Mouse (Mus musculus) forebrain, embryonic 12.5 days (tissue): ENCODE results near the gene Prrx2. TPM values are rescaled to one million over a fixed set of nuclear protein-coding genes. Genes with fewer than 3 reads are reported as not detected.

Source experiments
- ATAC-seq: fragments of 200-750 bp; cut with Nextera tagmentation; 2 replicates; pipeline ENCODE4 v1.8.0; 2017; ENCODE audit warnings: moderate TSS enrichment; ENCODE audit not compliant: low FRiP score
- H3K27ac ChIP-seq: fragments of 300-500 bp; sonication (generic); 2 replicates; pipeline ENCODE4 v1.5.1; 2016; ENCODE audit warnings: mild to moderate bottlenecking
- H3K27me3 ChIP-seq: fragments of 300-500 bp; sonication (generic); 2 replicates; pipeline ENCODE4 v1.6.1; 2016; ENCODE audit warnings: mild to moderate bottlenecking
- H3K36me3 ChIP-seq: fragments of 300-500 bp; sonication (generic); replicated peaks from 2 replicates; pipeline ENCODE4 v1.6.1; 2016; ENCODE audit warnings: mild to moderate bottlenecking
- H3K4me1 ChIP-seq: fragments of 300-500 bp; sonication (generic); 2 replicates; pipeline ENCODE4 v1.6.1; 2016
- H3K4me2 ChIP-seq: fragments of 300-500 bp; sonication (generic); 2 replicates; pipeline ENCODE4 v1.6.1; 2016; ENCODE audit warnings: mild to moderate bottlenecking, moderate library complexity
- H3K4me3 ChIP-seq: fragments of 300-500 bp; sonication (generic); replicated peaks from 2 replicates; pipeline ENCODE4 v1.5.1; 2016; ENCODE audit warnings: mild to moderate bottlenecking
- H3K9ac ChIP-seq: fragments of 300-500 bp; sonication (generic); 2 replicates; pipeline ENCODE4 v1.6.1; 2016; ENCODE audit warnings: mild to moderate bottlenecking
- H3K9me3 ChIP-seq: fragments of 300-500 bp; sonication (generic); 2 replicates; pipeline ENCODE4 v1.6.1; 2016
- WGBS: fragments of 180-500 bp; shearing (Covaris S2); methylation state at CpG from one replicate; pipeline ENCODE4 v1.1.7; 2016; 5-methylcytosine and 5-hydroxymethylcytosine counted together
- polyA plus RNA-seq: library from polyadenylated mRNA; unstranded; fragments of >200 nt; fragmentation: Nextera tagmentation; extraction: Ambion mirVana; gene quantifications from 2 replicates; pipeline ENCODE4 v1.2.1, GENCODE M21; 2016

Prrx2 gene
- polyA plus RNA-seq, 1 experiment from 2014 or later, result 19.8 TPM

DNA sequence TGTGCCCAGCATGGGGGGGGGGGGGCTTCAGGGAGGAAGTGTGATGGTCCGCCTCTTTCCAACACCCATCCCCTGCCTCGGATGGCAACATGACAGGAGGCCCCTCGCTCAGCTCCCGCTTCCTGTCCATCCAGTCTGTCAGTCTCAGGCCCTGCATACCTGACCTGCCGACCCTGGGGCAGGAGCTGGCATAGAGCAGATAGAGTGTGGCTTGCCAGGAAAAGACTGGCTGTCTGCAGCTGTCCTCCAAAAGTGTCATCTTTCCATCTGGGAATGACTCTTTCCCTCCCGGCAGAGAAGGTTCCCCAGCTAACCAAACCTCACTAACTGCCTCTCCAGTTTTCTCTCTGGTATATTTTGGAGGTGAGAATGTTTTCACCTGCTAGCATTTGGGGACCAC is 15.8 kb downstream of the Prrx2 start:
- H3K4me2 ChIP-seq, result no peak overlapping the region
- peaks cover 18% of the 10 kb centered on the region for H3K27me3 ChIP-seq
- no peaks in the 10 kb centered on the region for H3K9me3 ChIP-seq
- 82% methylated on average over 6 of the region's 6 CpGs for WGBS
- no peak overlapping the region for H3K27ac ChIP-seq
- H3K4me1 ChIP-seq, result peaks cover 24% of the 10 kb centered on the region
- no peak overlapping the region for H3K4me3 ChIP-seq
- no peak overlapping the region for H3K9ac ChIP-seq
- no peaks in the 10 kb centered on the region for H3K36me3 ChIP-seq
- no peak for ATAC-seq

DNA sequence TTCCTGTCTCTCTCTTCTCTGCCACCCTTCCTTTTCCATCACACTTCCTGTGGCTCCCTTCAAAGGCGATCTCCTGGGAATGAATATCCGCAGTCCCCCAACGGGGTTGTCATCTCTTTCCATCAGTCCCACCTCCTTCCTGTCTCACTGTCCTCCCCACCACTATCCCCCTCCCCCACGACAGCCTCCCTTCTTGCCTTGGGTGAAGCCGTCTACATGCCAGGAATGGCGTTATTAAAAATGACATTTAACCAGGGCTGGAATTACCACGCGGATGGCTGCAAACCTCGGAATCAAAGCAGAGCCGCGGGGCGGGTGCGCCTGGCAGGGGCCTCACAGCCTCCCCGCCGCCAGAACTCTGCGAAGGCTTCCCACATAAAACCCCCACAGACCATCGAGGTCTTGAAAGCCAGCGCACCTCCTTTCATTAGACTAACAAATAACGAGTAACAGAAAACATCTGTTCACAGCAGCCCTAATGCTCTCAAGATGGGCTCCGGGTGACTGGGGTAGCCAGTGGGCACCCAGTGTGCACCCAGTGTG is 18.1 kb downstream of the Prrx2 start:
- no peak for ATAC-seq
- H3K4me1 ChIP-seq, result peaks cover 20% of the 10 kb centered on the region
- no peak overlapping the region for H3K9ac ChIP-seq
- H3K36me3 ChIP-seq, result no peaks in the 10 kb centered on the region
- no peak overlapping the region for H3K4me2 ChIP-seq
- no peaks in the 10 kb centered on the region for H3K27me3 ChIP-seq
- no peaks in the 10 kb centered on the region for H3K9me3 ChIP-seq
- 37% methylated on average over 20 of the region's 20 CpGs for WGBS
- H3K4me3 ChIP-seq, result no peak overlapping the region
- H3K27ac ChIP-seq, result 0 out of 2 replicates have a peak overlapping the region, but pooled peaks have one; percentile 0

DNA sequence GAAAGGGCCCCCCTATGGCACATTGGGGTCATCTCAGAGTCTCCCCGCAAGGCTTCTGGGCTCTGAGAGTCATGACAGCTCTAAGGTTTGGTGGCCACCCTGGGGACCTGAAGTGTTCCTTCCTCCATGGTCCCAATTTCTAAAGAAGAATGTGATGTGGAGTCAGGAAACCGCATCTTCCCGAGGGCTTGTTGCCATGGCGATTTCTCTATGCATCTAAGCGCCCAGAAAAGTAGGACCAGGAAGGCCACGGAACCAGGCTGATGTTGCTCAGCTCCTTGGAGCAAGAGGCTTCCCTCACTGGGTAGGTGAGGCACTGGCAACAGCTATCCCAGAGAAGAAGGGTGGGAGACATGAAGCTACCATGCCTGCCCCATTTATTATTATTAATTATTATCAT is 22.3 kb downstream of the Prrx2 start:
- Histone ChIP-seq H3K9ac (no peak overlapping the region), H3K36me3 (no peaks in the 10 kb centered on the region), H3K27ac (no peak overlapping the region), H3K9me3 (no peaks in the 10 kb centered on the region), H3K27me3 (no peaks in the 10 kb centered on the region), H3K4me1 (peaks cover 22% of the 10 kb centered on the region), H3K4me2 (no peak overlapping the region), H3K4me3 (no peak overlapping the region)
- ATAC-seq, result no peak
- 72% methylated on average over 6 of the region's 6 CpGs for WGBS

DNA sequence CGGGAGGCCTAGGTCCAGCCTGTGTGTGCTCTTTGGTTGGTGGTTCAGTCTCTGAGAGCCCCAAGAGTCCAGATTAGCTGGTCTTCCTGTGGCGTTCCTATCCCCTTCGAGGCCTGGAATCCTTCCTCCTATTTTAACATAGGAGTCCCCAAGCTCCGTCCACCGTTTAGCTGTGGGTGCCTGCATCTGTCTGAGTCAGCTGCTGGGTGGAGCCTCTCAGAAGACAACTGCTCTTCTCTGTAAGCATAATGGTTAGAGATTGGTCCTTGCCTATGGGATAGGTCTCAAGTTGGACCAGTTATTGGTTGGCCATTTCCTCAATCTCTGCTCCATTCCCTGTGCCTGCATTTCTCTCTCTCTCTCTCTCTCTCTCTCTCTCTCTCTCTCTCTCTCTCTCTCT is 25.0 kb downstream of the Prrx2 start:
- 91% methylated on average over 5 of the region's 5 CpGs for WGBS
- Histone ChIP-seq H3K4me1 (peaks cover 7% of the 10 kb centered on the region), H3K9me3 (no peaks in the 10 kb centered on the region)

DNA sequence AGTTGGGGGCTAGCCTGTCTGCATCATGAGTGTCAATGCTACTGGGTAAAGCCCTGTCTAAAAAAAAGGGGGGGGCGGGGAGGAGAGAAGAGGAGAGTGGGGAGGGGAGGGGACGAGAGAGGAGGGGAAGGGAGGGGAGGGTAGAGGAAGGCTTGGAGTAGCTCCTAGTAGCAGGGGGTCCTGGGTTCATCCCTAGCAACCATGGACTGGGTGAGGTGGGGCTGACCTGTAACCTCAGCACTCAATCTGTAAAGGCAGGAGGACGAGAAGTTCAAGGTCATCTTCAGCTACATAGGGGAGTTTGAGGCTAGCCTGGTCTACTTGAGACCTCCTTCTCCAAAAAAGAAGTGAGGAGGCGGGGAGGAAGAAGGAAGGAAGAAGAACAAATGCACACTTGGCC is 27.3 kb downstream of the Prrx2 start:
- no peak overlapping the region for H3K9ac ChIP-seq
- no peaks in the 10 kb centered on the region for H3K36me3 ChIP-seq
- WGBS, result 53% methylated on average over 4 of the region's 4 CpGs
- H3K27me3 ChIP-seq, result peaks cover 31% of the 10 kb centered on the region
- no peak overlapping the region for H3K27ac ChIP-seq
- no peak overlapping the region for H3K4me2 ChIP-seq
- ATAC-seq, result no peak
- H3K9me3 ChIP-seq, result no peaks in the 10 kb centered on the region
- H3K4me1 ChIP-seq, result peaks cover 11% of the 10 kb centered on the region
- no peak overlapping the region for H3K4me3 ChIP-seq

More for the DNA sequence above, 25.0 kb downstream of the Prrx2 start:
- ATAC-seq, result no peak
- Histone ChIP-seq H3K27ac (no peak overlapping the region), H3K36me3 (no peaks in the 10 kb centered on the region), H3K9ac (no peak overlapping the region), H3K4me2 (no peak overlapping the region), H3K4me3 (no peak overlapping the region), H3K27me3 (peaks cover 18% of the 10 kb centered on the region)

DNA sequence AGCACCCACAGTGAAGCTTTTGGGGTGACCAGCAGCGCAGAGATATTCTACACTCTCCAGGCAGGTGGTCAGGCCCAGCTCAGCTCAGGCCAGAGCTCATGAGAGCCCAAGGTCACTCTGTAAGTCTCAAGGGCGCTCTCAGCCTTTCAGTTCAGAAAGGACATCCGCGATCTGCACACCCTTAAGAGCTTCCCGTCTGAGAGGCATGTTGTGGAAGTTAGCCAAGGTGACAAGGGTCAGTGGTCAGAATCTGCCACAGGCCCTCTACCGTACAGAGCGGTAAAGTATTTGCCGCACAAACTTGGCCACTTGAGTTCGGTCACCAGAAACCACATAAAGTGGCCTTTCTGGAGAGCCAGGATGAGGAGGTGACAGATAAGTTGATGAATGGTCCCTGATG is 28.8 kb downstream of the Prrx2 start:
- Histone ChIP-seq H3K4me1 (peaks cover 8% of the 10 kb centered on the region), H3K9me3 (no peaks in the 10 kb centered on the region), H3K4me3 (no peak overlapping the region), H3K27ac (no peak overlapping the region), H3K9ac (no peak overlapping the region), H3K27me3 (peaks cover 31% of the 10 kb centered on the region), H3K36me3 (no peaks in the 10 kb centered on the region), H3K4me2 (no peak overlapping the region)
- ATAC-seq, result no peak
- 83% methylated on average over 9 of the region's 9 CpGs for WGBS

DNA sequence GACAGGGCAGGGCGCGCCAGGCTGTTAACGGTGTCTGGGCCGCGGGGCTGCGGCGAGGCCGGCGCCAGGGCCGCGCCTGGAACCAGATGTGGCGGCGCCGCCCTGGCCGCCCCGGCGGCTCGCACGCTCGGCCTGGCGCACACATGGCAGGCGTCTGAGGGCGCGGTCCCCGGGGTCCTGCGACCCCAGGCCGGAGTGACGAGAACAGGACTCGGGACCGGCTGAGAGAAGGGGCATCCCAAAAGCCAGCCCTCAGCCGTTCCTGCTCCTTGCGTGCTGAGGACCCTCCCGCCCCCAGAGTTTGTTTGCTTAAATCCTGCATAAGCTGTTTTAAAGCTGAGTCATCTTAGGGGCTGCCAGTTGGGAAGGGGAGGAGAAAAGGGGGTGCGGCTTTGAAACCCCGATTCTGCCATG is 30.2 kb downstream of the Prrx2 start:
- Histone ChIP-seq H3K9ac (peak overlapping the region; percentile 33; the same call in 1 of the 2 replicates), H3K9me3 (no peaks in the 10 kb centered on the region), H3K4me2 (peak overlapping the region; percentile 50), H3K27ac (no peak overlapping the region), H3K27me3 (peaks cover 31% of the 10 kb centered on the region), H3K4me1 (peaks cover 8% of the 10 kb centered on the region), H3K4me3 (peak overlapping the region; percentile 22), H3K36me3 (no peaks in the 10 kb centered on the region)
- ATAC-seq, result no peak
- WGBS, result 2% methylated on average over 33 of the region's 35 CpGs

GRCm38 (mm10) chr2:30865426-30865825 is 30.7 kb downstream of the Prrx2 start:
- Histone ChIP-seq H3K4me3 (no peak overlapping the region), H3K27ac (no peak overlapping the region), H3K4me1 (peaks cover 8% of the 10 kb centered on the region), H3K9ac (0 out of 2 replicates have a peak overlapping the region, but pooled peaks have one; percentile 33), H3K27me3 (peaks cover 31% of the 10 kb centered on the region), H3K9me3 (no peaks in the 10 kb centered on the region), H3K36me3 (no peaks in the 10 kb centered on the region), H3K4me2 (peak overlapping the region; percentile 50; the same call in 1 of the 2 replicates)
- WGBS, result 68% methylated on average over 3 of the region's 3 CpGs
- ATAC-seq, result no peak

GRCm38 (mm10) chr2:30870863-30871262 is 36.1 kb downstream of the Prrx2 start:
- Histone ChIP-seq H3K27ac (no peak overlapping the region), H3K4me1 (peaks cover 21% of the 10 kb centered on the region; the same call in 1 of the 2 replicates), H3K4me3 (no peak overlapping the region), H3K36me3 (no peaks in the 10 kb centered on the region), H3K27me3 (peaks cover 3% of the 10 kb centered on the region; the same call in 1 of the 2 replicates), H3K9me3 (no peaks in the 10 kb centered on the region), H3K9ac (no peak overlapping the region), H3K4me2 (no peak overlapping the region)
- WGBS, result 72% methylated on average over 8 of the region's 8 CpGs
- ATAC-seq, result no peak

DNA sequence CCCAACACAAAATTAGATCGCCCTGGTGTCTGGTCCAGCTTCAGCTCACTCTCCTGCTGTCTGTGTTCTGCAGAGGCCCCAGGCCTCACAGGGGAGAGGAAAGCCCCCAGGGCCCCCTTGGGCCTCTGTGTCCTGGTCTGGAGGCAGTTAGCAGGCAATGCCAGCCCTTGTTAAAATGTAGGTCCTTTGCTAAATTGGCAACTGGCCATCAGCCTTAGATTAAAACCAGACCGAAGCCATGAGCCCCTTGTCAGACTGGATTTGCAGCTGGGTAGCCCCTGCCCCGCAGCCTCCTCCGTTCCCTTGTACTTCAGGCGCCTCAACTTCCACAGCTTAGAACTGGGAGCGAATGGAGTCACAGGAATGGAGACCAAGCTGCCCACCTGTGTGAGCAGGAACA is 37.9 kb downstream of the Prrx2 start:
- no peak overlapping the region for H3K4me2 ChIP-seq
- H3K27ac ChIP-seq, result 0 out of 2 replicates have a peak overlapping the region, but pooled peaks have one; percentile 36
- no peak overlapping the region for H3K9ac ChIP-seq
- 82% methylated on average over 6 of the region's 6 CpGs for WGBS
- no peak overlapping the region for H3K4me3 ChIP-seq
- ATAC-seq, result no peak
- H3K9me3 ChIP-seq, result no peaks in the 10 kb centered on the region
- H3K36me3 ChIP-seq, result no peaks in the 10 kb centered on the region
- H3K4me1 ChIP-seq, result peaks cover 22% of the 10 kb centered on the region; the same call in 1 of the 2 replicates
- H3K27me3 ChIP-seq, result no peaks in the 10 kb centered on the region

- Histone ChIP-seq H3K4me3 (no peak overlapping the region), H3K36me3 (no peaks in the 10 kb centered on the region), H3K9me3 (no peaks in the 10 kb centered on the region), H3K4me2 (no peak overlapping the region), H3K27ac (no peak overlapping the region), H3K4me1 (peaks cover 22% of the 10 kb centered on the region; the same call in 1 of the 2 replicates), H3K27me3 (no peaks in the 10 kb centered on the region), H3K9ac (no peak overlapping the region)
- no peak for ATAC-seq
- WGBS, result 31% methylated on average over 10 of the region's 10 CpGs
These were observed 39.7 kb downstream of the Prrx2 start for GRCm38 (mm10) chr2:30874445-30874844.

- Histone ChIP-seq H3K4me2 (no peak overlapping the region), H3K4me1 (peaks cover 22% of the 10 kb centered on the region; the same call in 1 of the 2 replicates), H3K27me3 (no peaks in the 10 kb centered on the region), H3K9ac (no peak overlapping the region), H3K27ac (no peak overlapping the region), H3K36me3 (no peaks in the 10 kb centered on the region), H3K9me3 (no peaks in the 10 kb centered on the region), H3K4me3 (no peak overlapping the region)
- ATAC-seq, result no peak
- WGBS, result 74% methylated on average over 7 of the region's 7 CpGs
These were observed 40.3 kb downstream of the Prrx2 start for GRCm38 (mm10) chr2:30875096-30875495.
